Mouse (Mus musculus): ENCODE data around the gene Rrn3. TPM values are rescaled to one million over a fixed set of nuclear protein-coding genes. Genes with fewer than 3 reads are reported as not detected.
"Not testable (repeated sequence)": the region's sequence is repeated elsewhere in the genome, so short reads cannot be mapped to it uniquely, and the experiment has no call there.

The Rrn3 gene
- polyA plus RNA-seq, 1 experiment = 2.7 TPM

- H3K27ac ChIP-seq (ENCODE audit: insufficient read depth, low read depth, low read length) = no peak overlapping the region
- 73% methylated on average over 3 of the region's 3 CpGs for WGBS
- TF ChIP-seq CTCF (IDR thresholded peaks at IDR 0.05; ENCODE audit: extremely low read depth, insufficient read length, insufficient replicate concordance, low read depth, low read length) (no peak), POLR2A (IDR thresholded peaks at IDR 0.05; ENCODE audit: low read depth, low read length) (no peak)
- no peak overlapping the region for H3K4me3 ChIP-seq (ENCODE audit: low read depth, low read length)
- H3K36me3 ChIP-seq (ENCODE audit: control insufficient read depth, insufficient read depth, low read length) = no peaks in the 10 kb centered on the region
- no peaks in the 10 kb centered on the region for H3K4me1 ChIP-seq (ENCODE audit: control insufficient read depth, insufficient read depth, insufficient read length, low read length)
- no peaks in the 10 kb centered on the region for H3K27me3 ChIP-seq (ENCODE audit: control insufficient read depth, insufficient read depth, low read length)
Measured at GRCm38 (mm10) chr16:13748124-13748523, 32.4 kb upstream of the Rrn3 start.

DNA sequence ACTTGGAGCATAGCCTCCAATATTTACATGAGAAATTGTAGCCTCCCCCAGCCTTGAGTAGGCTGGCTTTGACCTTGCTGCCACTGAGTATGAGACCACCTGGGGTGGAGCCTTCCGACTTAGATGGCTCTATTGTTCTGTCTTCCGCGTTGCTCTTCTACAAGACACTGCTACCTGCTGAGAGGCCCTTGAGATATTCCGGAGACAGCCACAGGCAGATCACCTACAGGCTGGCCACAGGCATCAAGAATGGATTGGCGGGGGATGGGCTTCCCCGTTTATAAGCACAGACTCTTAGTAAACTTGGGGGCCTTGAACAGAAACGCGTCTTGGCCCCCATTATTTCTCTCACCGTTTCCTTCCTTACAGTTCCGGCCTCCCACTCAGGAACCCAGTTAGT is 31.7 kb upstream of the Rrn3 start:
- not testable (repeated sequence) for H3K4me1 ChIP-seq (ENCODE audit: control insufficient read depth, insufficient read depth, insufficient read length, low read length); H3K27me3 ChIP-seq (ENCODE audit: control insufficient read depth, insufficient read depth, low read length); H3K4me3 ChIP-seq (ENCODE audit: low read depth, low read length); H3K36me3 ChIP-seq (ENCODE audit: control insufficient read depth, insufficient read depth, low read length); H3K27ac ChIP-seq (ENCODE audit: insufficient read depth, low read depth, low read length)
- 48% methylated on average over 10 of the region's 10 CpGs for WGBS

- no peaks in the 10 kb centered on the region for H3K36me3 ChIP-seq (ENCODE audit: control insufficient read depth, insufficient read depth, low read length)
- TF ChIP-seq CTCF (IDR thresholded peaks at IDR 0.05; ENCODE audit: extremely low read depth, insufficient read length, insufficient replicate concordance, low read depth, low read length) = no peak
- no peak for TF ChIP-seq POLR2A (IDR thresholded peaks at IDR 0.05; ENCODE audit: low read depth, low read length)
- no peaks in the 10 kb centered on the region for H3K27me3 ChIP-seq (ENCODE audit: control insufficient read depth, insufficient read depth, low read length)
- no peak overlapping the region for H3K27ac ChIP-seq (ENCODE audit: insufficient read depth, low read depth, low read length)
- WGBS = 71% methylated on average over 5 of the region's 5 CpGs
- H3K4me3 ChIP-seq (ENCODE audit: low read depth, low read length) = no peak overlapping the region
- no peaks in the 10 kb centered on the region for H3K4me1 ChIP-seq (ENCODE audit: control insufficient read depth, insufficient read depth, insufficient read length, low read length)
Measured at GRCm38 (mm10) chr16:13749306-13749705, 31.2 kb upstream of the Rrn3 start.

GRCm38 (mm10) chr16:13749981-13750380 is 30.5 kb upstream of the Rrn3 start:
- TF ChIP-seq CTCF (IDR thresholded peaks at IDR 0.05; ENCODE audit: extremely low read depth, insufficient read length, insufficient replicate concordance, low read depth, low read length) (no peak), POLR2A (IDR thresholded peaks at IDR 0.05; ENCODE audit: low read depth, low read length) (no peak)
- 70% methylated on average over 3 of the region's 3 CpGs for WGBS
- no peaks in the 10 kb centered on the region for H3K4me1 ChIP-seq (ENCODE audit: control insufficient read depth, insufficient read depth, insufficient read length, low read length)

GRCm38 (mm10) chr16:13750626-13751025 is 29.9 kb upstream of the Rrn3 start:
- no peaks in the 10 kb centered on the region for H3K36me3 ChIP-seq (ENCODE audit: control insufficient read depth, insufficient read depth, low read length)
- 74% methylated on average over 12 of the region's 13 CpGs for WGBS
- no peak overlapping the region for H3K4me3 ChIP-seq (ENCODE audit: low read depth, low read length)
- TF ChIP-seq POLR2A (IDR thresholded peaks at IDR 0.05; ENCODE audit: low read depth, low read length) (no peak), CTCF (IDR thresholded peaks at IDR 0.05; ENCODE audit: extremely low read depth, insufficient read length, insufficient replicate concordance, low read depth, low read length) (no peak)
- no peak overlapping the region for H3K27ac ChIP-seq (ENCODE audit: insufficient read depth, low read depth, low read length)
- no peaks in the 10 kb centered on the region for H3K4me1 ChIP-seq (ENCODE audit: control insufficient read depth, insufficient read depth, insufficient read length, low read length)
- no peaks in the 10 kb centered on the region for H3K27me3 ChIP-seq (ENCODE audit: control insufficient read depth, insufficient read depth, low read length)

More at GRCm38 (mm10) chr16:13749981-13750380, 30.5 kb upstream of the Rrn3 start:
- H3K4me3 ChIP-seq (ENCODE audit: low read depth, low read length) = no peak overlapping the region
- H3K36me3 ChIP-seq (ENCODE audit: control insufficient read depth, insufficient read depth, low read length) = no peaks in the 10 kb centered on the region
- no peaks in the 10 kb centered on the region for H3K27me3 ChIP-seq (ENCODE audit: control insufficient read depth, insufficient read depth, low read length)
- no peak overlapping the region for H3K27ac ChIP-seq (ENCODE audit: insufficient read depth, low read depth, low read length)

- Histone ChIP-seq H3K36me3 (ENCODE audit: control insufficient read depth, insufficient read depth, low read length) (no peaks in the 10 kb centered on the region), H3K4me3 (ENCODE audit: low read depth, low read length) (no peak overlapping the region), H3K4me1 (ENCODE audit: control insufficient read depth, insufficient read depth, insufficient read length, low read length) (no peaks in the 10 kb centered on the region), H3K27ac (ENCODE audit: insufficient read depth, low read depth, low read length) (no peak overlapping the region), H3K27me3 (ENCODE audit: control insufficient read depth, insufficient read depth, low read length) (no peaks in the 10 kb centered on the region)
- TF ChIP-seq CTCF (IDR thresholded peaks at IDR 0.05; ENCODE audit: extremely low read depth, insufficient read length, insufficient replicate concordance, low read depth, low read length) (no peak), POLR2A (IDR thresholded peaks at IDR 0.05; ENCODE audit: low read depth, low read length) (no peak)
- 49% methylated on average over 8 of the region's 8 CpGs for WGBS
Measured at GRCm38 (mm10) chr16:13753986-13754385, 26.5 kb upstream of the Rrn3 start.

DNA sequence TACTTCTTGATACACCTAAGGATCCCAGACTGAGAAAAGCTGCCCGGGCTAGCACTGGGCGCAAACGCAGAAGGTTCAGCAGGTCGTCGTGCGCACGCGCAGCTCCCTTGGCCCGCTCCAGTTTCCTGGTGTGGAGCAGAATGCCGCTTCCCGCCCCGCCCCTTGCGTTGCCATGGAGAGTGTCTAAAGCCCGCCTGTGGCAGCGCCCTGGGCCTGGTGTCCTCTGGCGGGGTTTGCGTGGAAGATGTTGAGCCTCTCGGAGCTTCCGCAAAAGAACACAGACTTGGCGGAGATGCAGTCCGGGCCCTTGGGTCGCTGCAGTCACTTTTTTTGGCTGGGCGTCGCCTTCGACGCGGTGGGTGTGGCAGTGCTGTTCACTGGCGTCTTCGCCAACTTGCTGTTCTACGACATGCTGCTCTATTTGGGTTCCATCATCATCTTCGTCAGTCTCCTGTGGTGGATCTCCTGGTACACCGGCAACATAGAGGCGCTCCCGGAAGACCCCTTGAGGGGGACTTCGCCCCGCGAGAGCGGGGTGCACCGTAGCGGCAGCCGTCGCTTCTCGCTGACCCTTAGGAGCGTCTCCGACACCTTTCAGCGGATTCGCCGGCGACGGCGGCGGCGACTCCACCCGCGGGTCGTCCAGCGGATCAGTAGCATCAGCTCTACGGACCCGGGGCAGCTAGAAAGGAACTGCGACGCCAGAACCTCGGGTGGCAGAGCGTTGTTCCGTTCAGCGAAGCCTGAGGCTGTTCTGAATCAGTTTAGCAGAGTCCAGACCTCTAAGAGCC is 25.9 kb upstream of the Rrn3 start:
- Histone ChIP-seq H3K36me3 (ENCODE audit: control insufficient read depth, insufficient read depth, low read length) (no peaks in the 10 kb centered on the region), H3K4me3 (ENCODE audit: low read depth, low read length) (peak overlapping the region; percentile 96), H3K4me1 (ENCODE audit: control insufficient read depth, insufficient read depth, insufficient read length, low read length) (no peaks in the 10 kb centered on the region), H3K27ac (ENCODE audit: insufficient read depth, low read depth, low read length) (no peak overlapping the region), H3K27me3 (ENCODE audit: control insufficient read depth, insufficient read depth, low read length) (no peaks in the 10 kb centered on the region)
- TF ChIP-seq CTCF (IDR thresholded peaks at IDR 0.05; ENCODE audit: extremely low read depth, insufficient read length, insufficient replicate concordance, low read depth, low read length) = no peak
- TF ChIP-seq POLR2A (IDR thresholded peaks at IDR 0.05; ENCODE audit: low read depth, low read length) = peak; percentile 49
- WGBS = under 1% methylated on average over 65 of the region's 65 CpGs
